Mouse (Mus musculus): Measurements from ENCODE around the gene Kcnt2. TPM values are rescaled to one million over a fixed set of nuclear protein-coding genes. Genes with fewer than 3 reads are reported as not detected.

Gene Kcnt2
- total and polyA plus RNA-seq, 2 experiments from 2014 or later: 2.8 to 9.5 TPM

DNA sequence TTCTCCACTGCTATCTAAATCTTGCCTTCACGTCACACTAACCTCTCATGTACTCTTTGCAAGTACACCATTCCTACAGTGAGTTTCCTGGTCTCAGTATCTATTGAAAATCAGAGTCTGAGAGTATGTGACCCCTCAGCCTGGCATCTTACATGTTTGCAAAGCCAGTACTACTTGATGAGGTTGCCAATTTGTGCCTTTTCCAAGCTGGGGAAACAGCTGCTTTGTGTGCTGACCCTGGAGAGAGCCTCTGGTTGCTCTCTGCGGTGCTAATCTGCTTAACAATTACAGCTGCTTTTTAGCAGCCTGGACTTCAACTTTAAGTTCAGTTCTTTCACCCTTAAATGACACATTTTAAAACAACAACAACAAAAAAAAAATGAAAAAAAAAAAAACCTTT is 133.6 kb downstream of the Kcnt2 start:
- H3K27ac ChIP-seq (ENCODE audit: low read depth, low read length): no peak overlapping the region
- DNase-seq (ENCODE audit: low spot score) (no peak), ATAC-seq (ENCODE audit: low FRiP score) (no peak)
- no peaks in the 10 kb centered on the region for H3K27me3 ChIP-seq (ENCODE audit: insufficient read depth, low read length)
- no peak overlapping the region for H3K9ac ChIP-seq (replicated peaks; ENCODE audit: low read length, poor library complexity, severe bottlenecking)
- WGBS: 42% methylated on average over 2 of the region's 2 CpGs
- no peak overlapping the region for H3K4me3 ChIP-seq (ENCODE audit: low read depth, low read length)
- TF ChIP-seq CTCF (IDR thresholded peaks at IDR 0.05): no peak
- no peaks in the 10 kb centered on the region for H3K4me1 ChIP-seq (ENCODE audit: insufficient read depth, low read length)
- H3K9me3 ChIP-seq (ENCODE audit: low read length): no peaks in the 10 kb centered on the region; the same call in 1 of the 2 replicates
- H3K4me2 ChIP-seq (ENCODE audit: low read depth, low read length, poor library complexity, severe bottlenecking): no peak overlapping the region
- no peaks in the 10 kb centered on the region for H3K36me3 ChIP-seq (ENCODE audit: insufficient read depth, low read length)

GRCm38 (mm10) chr1:140381093-140381492 is 135.1 kb downstream of the Kcnt2 start:
- Histone ChIP-seq H3K27ac (ENCODE audit: low read depth, low read length) (no peak overlapping the region), H3K9me3 (ENCODE audit: low read length) (no peaks in the 10 kb centered on the region; the same call in 1 of the 2 replicates), H3K27me3 (ENCODE audit: insufficient read depth, low read length) (no peaks in the 10 kb centered on the region), H3K4me2 (ENCODE audit: low read depth, low read length, poor library complexity, severe bottlenecking) (no peak overlapping the region), H3K4me3 (ENCODE audit: low read depth, low read length) (no peak overlapping the region), H3K36me3 (ENCODE audit: insufficient read depth, low read length) (no peaks in the 10 kb centered on the region), H3K9ac (replicated peaks; ENCODE audit: low read length, poor library complexity, severe bottlenecking) (no peak overlapping the region), H3K4me1 (ENCODE audit: insufficient read depth, low read length) (no peaks in the 10 kb centered on the region)
- DNase-seq (ENCODE audit: low spot score): no peak
- WGBS: 97% methylated on average over 3 of the region's 3 CpGs
- no peak for TF ChIP-seq CTCF (IDR thresholded peaks at IDR 0.05)
- no peak for ATAC-seq (ENCODE audit: low FRiP score)

DNA sequence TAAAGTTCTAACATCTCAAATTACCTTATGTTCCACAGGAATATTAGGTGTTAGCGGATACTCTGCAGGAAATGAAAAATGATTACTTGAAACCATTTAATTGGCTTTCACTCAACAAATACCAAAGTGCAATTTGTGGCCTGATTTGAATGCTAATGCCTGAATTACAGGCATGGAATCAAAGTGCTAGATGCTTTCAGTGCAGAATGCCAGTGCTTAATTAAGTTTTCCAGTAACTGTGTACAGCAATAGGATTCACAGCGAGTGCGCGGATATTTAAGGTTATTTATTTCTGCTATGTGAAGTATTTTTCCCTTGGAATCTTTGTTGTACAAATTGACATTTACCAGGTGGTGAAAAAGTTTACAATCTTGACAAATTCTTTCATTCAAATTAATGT is 144.3 kb downstream of the Kcnt2 start:
- DNase-seq (ENCODE audit: low spot score) (no peak), ATAC-seq (ENCODE audit: low FRiP score) (no peak)
- 80% methylated on average over 4 of the region's 4 CpGs for WGBS
- no peak for TF ChIP-seq CTCF (IDR thresholded peaks at IDR 0.05)
- Histone ChIP-seq H3K9me3 (ENCODE audit: low read length) (no peaks in the 10 kb centered on the region), H3K9ac (replicated peaks; ENCODE audit: low read length, poor library complexity, severe bottlenecking) (no peak overlapping the region), H3K4me3 (ENCODE audit: low read depth, low read length) (no peak overlapping the region), H3K36me3 (ENCODE audit: insufficient read depth, low read length) (no peaks in the 10 kb centered on the region), H3K4me1 (ENCODE audit: insufficient read depth, low read length) (no peaks in the 10 kb centered on the region), H3K4me2 (ENCODE audit: low read depth, low read length, poor library complexity, severe bottlenecking) (no peak overlapping the region), H3K27ac (ENCODE audit: low read depth, low read length) (no peak overlapping the region), H3K27me3 (ENCODE audit: insufficient read depth, low read length) (no peaks in the 10 kb centered on the region)

DNA sequence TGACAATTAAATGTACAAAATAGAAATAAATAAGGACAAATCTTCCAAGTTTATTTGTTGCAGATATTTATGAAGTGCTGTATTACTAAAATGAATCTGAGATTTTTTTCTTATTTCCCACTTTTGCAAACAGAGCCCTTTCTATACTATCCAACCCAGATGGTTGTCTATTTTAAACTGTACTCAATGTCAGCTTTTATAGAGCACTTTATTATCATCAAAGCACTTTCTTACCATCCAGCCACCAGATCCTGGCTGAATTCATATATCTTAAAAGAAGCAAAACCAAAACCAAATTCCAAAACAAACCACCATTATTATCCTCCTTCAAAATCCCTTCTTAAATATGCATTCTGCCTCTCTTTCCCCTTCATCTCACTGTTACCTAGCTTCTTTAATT is 151.8 kb downstream of the Kcnt2 start:
- Histone ChIP-seq H3K4me3 (ENCODE audit: low read depth, low read length) (no peak overlapping the region), H3K9me3 (ENCODE audit: low read length) (no peaks in the 10 kb centered on the region), H3K4me2 (ENCODE audit: low read depth, low read length, poor library complexity, severe bottlenecking) (no peak overlapping the region), H3K27ac (ENCODE audit: low read depth, low read length) (no peak overlapping the region), H3K27me3 (ENCODE audit: insufficient read depth, low read length) (no peaks in the 10 kb centered on the region), H3K9ac (replicated peaks; ENCODE audit: low read length, poor library complexity, severe bottlenecking) (no peak overlapping the region), H3K36me3 (ENCODE audit: insufficient read depth, low read length) (no peaks in the 10 kb centered on the region), H3K4me1 (ENCODE audit: insufficient read depth, low read length) (no peaks in the 10 kb centered on the region)
- ATAC-seq (ENCODE audit: low FRiP score) (no peak), DNase-seq (ENCODE audit: low spot score) (no peak)
- no peak for TF ChIP-seq CTCF (IDR thresholded peaks at IDR 0.05)

- ATAC-seq (ENCODE audit: low FRiP score) (no peak), DNase-seq (ENCODE audit: low spot score) (no peak)
- TF ChIP-seq CTCF (IDR thresholded peaks at IDR 0.05): no peak
- Histone ChIP-seq H3K9me3 (ENCODE audit: low read length) (no peaks in the 10 kb centered on the region), H3K36me3 (ENCODE audit: insufficient read depth, low read length) (no peaks in the 10 kb centered on the region), H3K27ac (ENCODE audit: low read depth, low read length) (no peak overlapping the region), H3K4me1 (ENCODE audit: insufficient read depth, low read length) (no peaks in the 10 kb centered on the region), H3K4me3 (ENCODE audit: low read depth, low read length) (no peak overlapping the region), H3K4me2 (ENCODE audit: low read depth, low read length, poor library complexity, severe bottlenecking) (no peak overlapping the region), H3K9ac (replicated peaks; ENCODE audit: low read length, poor library complexity, severe bottlenecking) (no peak overlapping the region), H3K27me3 (ENCODE audit: insufficient read depth, low read length) (no peaks in the 10 kb centered on the region)
- 88% methylated on average over 4 of the region's 4 CpGs for WGBS
These were observed 160.8 kb downstream of the Kcnt2 start for GRCm38 (mm10) chr1:140406631-140407288.

GRCm38 (mm10) chr1:140415761-140416160 is 169.8 kb downstream of the Kcnt2 start:
- H3K27me3 ChIP-seq (ENCODE audit: insufficient read depth, low read length): no peaks in the 10 kb centered on the region
- H3K4me3 ChIP-seq (ENCODE audit: low read depth, low read length): no peak overlapping the region
- no peak for ATAC-seq (ENCODE audit: low FRiP score)
- no peaks in the 10 kb centered on the region for H3K36me3 ChIP-seq (ENCODE audit: insufficient read depth, low read length)
- no peaks in the 10 kb centered on the region for H3K4me1 ChIP-seq (ENCODE audit: insufficient read depth, low read length)
- H3K9me3 ChIP-seq (ENCODE audit: low read length): no peaks in the 10 kb centered on the region
- no peak overlapping the region for H3K4me2 ChIP-seq (ENCODE audit: low read depth, low read length, poor library complexity, severe bottlenecking)
- 75% methylated on average over 1 of the region's 1 CpGs for WGBS
- no peak overlapping the region for H3K27ac ChIP-seq (ENCODE audit: low read depth, low read length)
- no peak for DNase-seq (ENCODE audit: low spot score)
- H3K9ac ChIP-seq (replicated peaks; ENCODE audit: low read length, poor library complexity, severe bottlenecking): no peak overlapping the region
- TF ChIP-seq CTCF (IDR thresholded peaks at IDR 0.05): no peak

Data from midbrain, postnatal 0 days (tissue).